Mouse (Mus musculus): ENCODE data around the gene Hmmr. TPM values are rescaled to one million over a fixed set of nuclear protein-coding genes. Genes with fewer than 3 reads are reported as not detected.
A peak's percentile ranks its signal among the peaks of the same experiment; 100 is the strongest.
"Not testable (repeated sequence)": the region's sequence is repeated elsewhere in the genome, so short reads cannot be mapped to it uniquely, and the experiment has no call there.

The Hmmr gene
- polyA plus RNA-seq, 1 experiment from 2014 or later, result 60.1 TPM

GRCm38 (mm10) chr11:40718324-40718723 is 14.9 kb downstream of the Hmmr start:
- Histone ChIP-seq H3K27ac (ENCODE audit: low read depth, low read length) (no peak overlapping the region), H3K27me3 (ENCODE audit: control insufficient read depth, insufficient read depth, low read length) (no peaks in the 10 kb centered on the region), H3K9ac (ENCODE audit: low read depth, low read length) (no peak overlapping the region), H3K36me3 (ENCODE audit: control insufficient read depth, insufficient read depth, low read length) (peaks cover 33% of the 10 kb centered on the region), H3K4me2 (no peak overlapping the region), H3K4me3 (ENCODE audit: low read depth, low read length) (no peak overlapping the region), H3K4me1 (ENCODE audit: control insufficient read depth, insufficient read depth, low read length) (no peaks in the 10 kb centered on the region), H3K9me3 (replicated peaks; ENCODE audit: control insufficient read depth, low read length) (no peaks in the 10 kb centered on the region)
- no peak for ATAC-seq (replicated peaks; ENCODE audit: insufficient number of reproducible peaks, low FRiP score, low TSS enrichment)

GRCm38 (mm10) chr11:40715524-40715923 is 17.7 kb downstream of the Hmmr start:
- 97% methylated on average over 5 of the region's 5 CpGs for WGBS (ENCODE audit: insufficient replicate concordance)
- H3K27ac ChIP-seq (ENCODE audit: low read depth, low read length), result no peak overlapping the region
- H3K4me2 ChIP-seq, result no peak overlapping the region
- H3K4me1 ChIP-seq (ENCODE audit: control insufficient read depth, insufficient read depth, low read length), result no peaks in the 10 kb centered on the region
- no peak overlapping the region for H3K4me3 ChIP-seq (ENCODE audit: low read depth, low read length)
- H3K36me3 ChIP-seq (ENCODE audit: control insufficient read depth, insufficient read depth, low read length), result peaks cover 32% of the 10 kb centered on the region
- H3K9me3 ChIP-seq (replicated peaks; ENCODE audit: control insufficient read depth, low read length), result no peaks in the 10 kb centered on the region
- no peak overlapping the region for H3K9ac ChIP-seq (ENCODE audit: low read depth, low read length)
- H3K27me3 ChIP-seq (ENCODE audit: control insufficient read depth, insufficient read depth, low read length), result no peaks in the 10 kb centered on the region
- ATAC-seq (replicated peaks; ENCODE audit: insufficient number of reproducible peaks, low FRiP score, low TSS enrichment), result no peak

- Histone ChIP-seq H3K9me3 (replicated peaks; ENCODE audit: control insufficient read depth, low read length) (no peaks in the 10 kb centered on the region), H3K4me2 (no peak overlapping the region), H3K4me1 (ENCODE audit: control insufficient read depth, insufficient read depth, low read length) (no peaks in the 10 kb centered on the region), H3K27ac (ENCODE audit: low read depth, low read length) (no peak overlapping the region), H3K9ac (ENCODE audit: low read depth, low read length) (no peak overlapping the region), H3K27me3 (ENCODE audit: control insufficient read depth, insufficient read depth, low read length) (no peaks in the 10 kb centered on the region), H3K4me3 (ENCODE audit: low read depth, low read length) (no peak overlapping the region), H3K36me3 (ENCODE audit: control insufficient read depth, insufficient read depth, low read length) (peaks cover 39% of the 10 kb centered on the region)
- no peak for ATAC-seq (replicated peaks; ENCODE audit: insufficient number of reproducible peaks, low FRiP score, low TSS enrichment)
- 90% methylated on average over 8 of the region's 8 CpGs for WGBS (ENCODE audit: insufficient replicate concordance)
These were observed 19.4 kb downstream of the Hmmr start for GRCm38 (mm10) chr11:40713858-40714257.

GRCm38 (mm10) chr11:40709899-40710298 is 23.3 kb downstream of the Hmmr start:
- not testable (repeated sequence) for H3K27me3 ChIP-seq (ENCODE audit: control insufficient read depth, insufficient read depth, low read length); H3K4me3 ChIP-seq (ENCODE audit: low read depth, low read length); H3K4me2 ChIP-seq; ATAC-seq (replicated peaks; ENCODE audit: insufficient number of reproducible peaks, low FRiP score, low TSS enrichment); H3K27ac ChIP-seq (ENCODE audit: low read depth, low read length); H3K9me3 ChIP-seq (replicated peaks; ENCODE audit: control insufficient read depth, low read length); H3K4me1 ChIP-seq (ENCODE audit: control insufficient read depth, insufficient read depth, low read length); H3K9ac ChIP-seq (ENCODE audit: low read depth, low read length)
- H3K36me3 ChIP-seq (ENCODE audit: control insufficient read depth, insufficient read depth, low read length), result peaks cover 33% of the 10 kb centered on the region
- WGBS (ENCODE audit: insufficient replicate concordance), result 86% methylated on average over 6 of the region's 6 CpGs

DNA sequence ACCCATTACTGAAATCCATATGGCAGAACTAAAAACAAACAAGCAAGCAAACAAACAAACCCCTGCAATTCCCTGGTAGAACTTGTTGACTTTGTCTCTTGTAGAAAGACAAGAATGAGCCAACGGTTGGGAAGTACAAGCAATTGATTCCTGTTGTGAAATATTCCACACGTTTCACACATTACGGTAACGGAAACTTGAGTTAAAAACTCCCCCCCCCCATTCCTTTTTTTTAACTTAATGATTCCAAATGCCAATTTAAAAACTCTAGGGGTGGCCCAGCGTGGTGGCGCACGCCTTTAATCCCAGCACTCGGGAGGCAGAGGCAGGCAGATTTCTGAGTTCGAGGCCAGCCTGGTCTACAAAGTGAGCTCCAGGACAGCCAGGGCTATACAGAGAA is 38.1 kb downstream of the Hmmr start, which contains the start of gene Mat2b:
TSS of gene Mat2b (minus strand) at position 101 of the 400 bp plus-strand sequence.
- Histone ChIP-seq H3K27me3 (ENCODE audit: control insufficient read depth, insufficient read depth, low read length) (no peaks in the 10 kb centered on the region), H3K9ac (ENCODE audit: low read depth, low read length) (peak within 1 kb of the TSS; percentile 92), H3K9me3 (replicated peaks; ENCODE audit: control insufficient read depth, low read length) (no peaks in the 10 kb centered on the region), H3K4me3 (ENCODE audit: low read depth, low read length) (peak within 1 kb of the TSS; percentile 89), H3K4me1 (ENCODE audit: control insufficient read depth, insufficient read depth, low read length) (peaks cover 15% of the 10 kb centered on the region), H3K36me3 (ENCODE audit: control insufficient read depth, insufficient read depth, low read length) (peaks cover 3% of the 10 kb centered on the region; the same call in 1 of the 2 replicates), H3K4me2 (peak within 1 kb of the TSS; percentile 77), H3K27ac (ENCODE audit: low read depth, low read length) (peak within 1 kb of the TSS; percentile 93)
- 86% methylated on average over 9 of the region's 9 CpGs for WGBS (ENCODE audit: insufficient replicate concordance)
- ATAC-seq (replicated peaks; ENCODE audit: insufficient number of reproducible peaks, low FRiP score, low TSS enrichment), result no peak

- ATAC-seq (replicated peaks; ENCODE audit: insufficient number of reproducible peaks, low FRiP score, low TSS enrichment), result 0 out of 2 replicates have a peak, but pooled peaks have one; percentile 33
- H3K4me2 ChIP-seq, result peak overlapping the region; percentile 77
- H3K27me3 ChIP-seq (ENCODE audit: control insufficient read depth, insufficient read depth, low read length), result no peaks in the 10 kb centered on the region
These were observed 38.7 kb downstream of the Hmmr start for GRCm38 (mm10) chr11:40694311-40695087.

GRCm38 (mm10) chr11:40693366-40693951 is 39.8 kb downstream of the Hmmr start:
- no peaks in the 10 kb centered on the region for H3K9me3 ChIP-seq (replicated peaks; ENCODE audit: control insufficient read depth, low read length)
- WGBS (ENCODE audit: insufficient replicate concordance), result 0% methylated on average over 16 of the region's 16 CpGs
- no peak for ATAC-seq (replicated peaks; ENCODE audit: insufficient number of reproducible peaks, low FRiP score, low TSS enrichment)

More at GRCm38 (mm10) chr11:40694311-40695087, 38.7 kb downstream of the Hmmr start:
- no peaks in the 10 kb centered on the region; the same call in 1 of the 2 replicates for H3K36me3 ChIP-seq (ENCODE audit: control insufficient read depth, insufficient read depth, low read length)
- peaks cover 19% of the 10 kb centered on the region for H3K4me1 ChIP-seq (ENCODE audit: control insufficient read depth, insufficient read depth, low read length)
- peak overlapping the region; percentile 93 for H3K27ac ChIP-seq (ENCODE audit: low read depth, low read length)
- H3K9me3 ChIP-seq (replicated peaks; ENCODE audit: control insufficient read depth, low read length), result no peaks in the 10 kb centered on the region
- under 1% methylated on average over 31 of the region's 31 CpGs for WGBS (ENCODE audit: insufficient replicate concordance)
- H3K9ac ChIP-seq (ENCODE audit: low read depth, low read length), result peak overlapping the region; percentile 92
- peak overlapping the region; percentile 89 for H3K4me3 ChIP-seq (ENCODE audit: low read depth, low read length)

DNA sequence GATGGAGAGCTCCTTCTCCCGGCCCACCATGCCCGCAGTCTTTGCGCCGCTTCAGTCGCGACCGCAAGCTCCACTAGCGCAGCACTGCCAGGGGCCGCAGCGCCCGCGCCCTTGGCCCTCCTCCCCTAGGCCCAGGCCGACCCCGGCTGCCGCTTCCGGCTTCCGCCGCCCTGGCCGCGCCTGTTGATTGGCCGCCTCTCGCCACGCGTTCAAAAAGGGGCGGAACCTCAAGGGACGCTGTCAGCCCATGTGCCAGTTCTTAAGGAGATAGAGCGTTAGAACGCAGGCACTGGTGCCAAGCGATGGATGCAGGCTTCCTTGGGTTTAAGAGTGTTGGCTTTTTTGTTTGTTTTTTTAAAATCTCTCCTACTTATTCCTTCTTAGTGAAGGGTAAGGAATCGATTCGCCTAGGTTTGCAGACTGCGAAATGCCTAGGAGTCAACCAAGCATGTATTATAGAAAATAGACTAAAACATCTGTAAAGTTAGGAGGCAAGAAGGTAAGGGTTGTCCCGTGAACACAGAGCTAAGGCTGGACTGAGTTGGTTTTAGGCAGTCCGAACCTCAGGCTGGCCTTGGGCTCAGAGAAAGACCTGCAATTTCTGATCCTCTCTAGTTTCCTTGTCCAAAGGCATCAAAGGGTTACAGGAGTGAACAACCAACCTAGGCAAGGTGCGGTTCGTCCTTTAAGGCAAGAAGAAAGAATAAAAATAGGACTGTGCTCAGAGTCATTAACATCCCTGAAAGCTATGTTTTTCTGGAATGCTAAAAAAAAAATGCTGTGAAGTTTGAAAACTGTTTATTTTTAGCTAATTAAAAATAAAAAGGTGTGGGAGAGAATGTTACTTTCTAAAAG is 40.5 kb downstream of the Hmmr start:
- Histone ChIP-seq H3K9ac (ENCODE audit: low read depth, low read length) (peak overlapping the region; percentile 92), H3K9me3 (replicated peaks; ENCODE audit: control insufficient read depth, low read length) (no peaks in the 10 kb centered on the region), H3K4me2 (peak overlapping the region; percentile 77), H3K4me1 (ENCODE audit: control insufficient read depth, insufficient read depth, low read length) (peaks cover 19% of the 10 kb centered on the region), H3K27ac (ENCODE audit: low read depth, low read length) (peak overlapping the region; percentile 93), H3K36me3 (ENCODE audit: control insufficient read depth, insufficient read depth, low read length) (no peaks in the 10 kb centered on the region; the same call in 1 of the 2 replicates), H3K4me3 (ENCODE audit: low read depth, low read length) (peak overlapping the region; percentile 89), H3K27me3 (ENCODE audit: control insufficient read depth, insufficient read depth, low read length) (no peaks in the 10 kb centered on the region)
- ATAC-seq (replicated peaks; ENCODE audit: insufficient number of reproducible peaks, low FRiP score, low TSS enrichment), result peak; percentile 96
- 1% methylated on average over 36 of the region's 36 CpGs for WGBS (ENCODE audit: insufficient replicate concordance)

More at GRCm38 (mm10) chr11:40693366-40693951, 39.8 kb downstream of the Hmmr start:
- peak overlapping the region; percentile 92 for H3K9ac ChIP-seq (ENCODE audit: low read depth, low read length)
- H3K36me3 ChIP-seq (ENCODE audit: control insufficient read depth, insufficient read depth, low read length), result no peaks in the 10 kb centered on the region; the same call in 1 of the 2 replicates
- no peaks in the 10 kb centered on the region for H3K27me3 ChIP-seq (ENCODE audit: control insufficient read depth, insufficient read depth, low read length)
- peak overlapping the region; percentile 93 for H3K27ac ChIP-seq (ENCODE audit: low read depth, low read length)
- H3K4me2 ChIP-seq, result peak overlapping the region; percentile 77
- H3K4me1 ChIP-seq (ENCODE audit: control insufficient read depth, insufficient read depth, low read length), result peaks cover 19% of the 10 kb centered on the region
- H3K4me3 ChIP-seq (ENCODE audit: low read depth, low read length), result peak overlapping the region; percentile 89

Data from heart, embryonic 11.5 days (tissue).